In the genomic region with DNA sequence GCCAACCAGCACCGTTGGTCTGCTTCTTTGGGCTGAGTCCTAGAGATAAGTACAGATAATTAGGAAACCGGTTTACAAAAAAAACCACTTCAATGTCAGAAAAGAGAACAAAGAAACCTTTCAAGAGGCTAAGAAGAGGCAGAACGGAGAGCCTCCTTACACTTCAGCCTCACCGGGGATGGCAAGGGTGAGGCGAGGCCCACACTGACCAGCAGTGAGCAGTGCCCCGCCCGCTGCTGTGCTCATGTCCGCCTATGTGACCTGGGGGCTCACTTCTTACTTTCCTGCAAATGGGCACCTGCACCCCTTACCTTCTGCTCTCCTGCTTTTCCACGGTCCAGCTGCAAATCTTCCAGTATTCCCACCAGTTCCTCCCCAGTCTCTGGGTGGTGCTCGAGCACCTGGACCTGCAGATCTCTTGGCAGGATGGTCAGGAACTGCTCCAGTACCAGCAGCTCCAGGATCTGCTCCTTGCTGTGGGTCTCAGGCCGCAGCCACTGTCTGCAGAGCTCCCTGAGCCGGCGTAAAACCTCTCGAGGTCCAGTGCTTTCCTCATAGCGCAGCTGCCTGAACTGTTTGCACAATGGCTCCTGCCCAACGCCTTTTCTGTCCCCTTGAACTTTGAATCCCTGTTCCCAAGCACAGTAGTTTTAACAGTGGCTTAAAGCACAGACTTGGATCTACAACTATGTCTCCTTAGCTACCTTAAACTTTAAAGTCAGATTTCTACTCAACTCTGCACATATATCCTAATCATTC, we compare ENCODE assay signal across 22 mouse cellular contexts. TPM values are rescaled to one million over a fixed set of nuclear protein-coding genes. Genes with fewer than 3 reads are reported as not detected.
DNase-seq lines count a peak whose midpoint lies in the region; ATAC-seq and TF ChIP-seq lines count a peak whose summit lies in the region.
"Had no signal": no experiment of that assay in that cellular context is flagged by ENCODE, and none has a peak within 500 bp of the region (broad histone marks: within the 10 kb centered on the region; RNA-seq: fewer than 3 reads in every experiment).

No protein-coding gene starts in this region.

- H3K27ac ChIP-seq in kidney, adult 2 months (ENCODE audit: insufficient read depth, low read depth, low read length): no peak overlapping the region
- no peak overlapping the region for H3K27ac ChIP-seq in kidney, embryonic 15.5 days
- peak overlapping the region; percentile 71 for H3K27ac ChIP-seq in liver, postnatal 0 days (ENCODE audit: low read depth)
- H3K27ac ChIP-seq in stomach, embryonic 15.5 days: 0 out of 2 replicates have a peak overlapping the region, but pooled peaks have one; percentile 13
- H3K27ac ChIP-seq: forebrain, embryonic 10.5 days; hindbrain, embryonic 14.5 days; midbrain, embryonic 12.5 days had no signal

- no peak for TF ChIP-seq POLR2A in kidney, adult 2 months (IDR thresholded peaks at IDR 0.05; ENCODE audit: low read depth, low read length)

- peaks cover 13% of the 10 kb centered on the region for H3K36me3 ChIP-seq in kidney, adult 2 months (ENCODE audit: control insufficient read depth, insufficient read depth, low read length)
- peaks cover 73% of the 10 kb centered on the region for H3K36me3 ChIP-seq in kidney, embryonic 15.5 days
- peaks cover 40% of the 10 kb centered on the region for H3K36me3 ChIP-seq in liver, postnatal 0 days (replicated peaks; ENCODE audit: insufficient read depth, low read length)
- H3K36me3 ChIP-seq in stomach, embryonic 15.5 days: peaks cover 21% of the 10 kb centered on the region

- peak; percentile 34 for DNase-seq in kidney, adult 2 months
- peak; percentile 37 to 38 for DNase-seq in lung, adult 18-20 months
- no peak for DNase-seq in lung, postnatal 10 days
- no peak for DNase-seq in liver, postnatal 0 days
- DNase-seq in adrenal gland, adult (ENCODE audit: inconsistent age in 2 of 2, low spot score in 1 of 2): no peak
- DNase-seq in urinary bladder, postnatal 25 days (ENCODE audit: low spot score): no peak
- DNase-seq: adrenal gland, postnatal 25 days; cerebellum, adult 11 months; cerebellum, postnatal 10 days; heart, adult 18-20 months; heart, postnatal 36 days; thymus, adult 2 months had no signal

- no peak for TF ChIP-seq CTCF in kidney, adult 2 months (conservative IDR thresholded peaks at IDR 0.05; ENCODE audit: insufficient read depth, insufficient read length, low read depth, low read length)
- TF ChIP-seq CTCF in liver, postnatal 0 days (IDR thresholded peaks at IDR 0.05; ENCODE audit: low read depth): no peak

- no peak overlapping the region for H3K4me3 ChIP-seq in kidney, adult 2 months (ENCODE audit: insufficient read depth, low read depth, low read length)
- H3K4me3 ChIP-seq in kidney, embryonic 15.5 days (replicated peaks): no peak overlapping the region
- no peak overlapping the region for H3K4me3 ChIP-seq in liver, postnatal 0 days (ENCODE audit: low read depth, low read length)
- H3K4me3 ChIP-seq in stomach, embryonic 15.5 days (replicated peaks): no peak overlapping the region
- H3K4me3 ChIP-seq: forebrain, embryonic 10.5 days; midbrain, embryonic 12.5 days had no signal

- 84% methylated on average over 16 of the region's 16 CpGs for WGBS in kidney, adult 2 months
- WGBS in kidney, embryonic 15.5 days: 87% methylated on average over 16 of the region's 16 CpGs
- 67% methylated on average over 16 of the region's 16 CpGs for WGBS in liver, postnatal 0 days (ENCODE audit: insufficient replicate concordance)
- WGBS in stomach, embryonic 15.5 days: 72% methylated on average over 16 of the region's 16 CpGs

- no peaks in the 10 kb centered on the region for H3K27me3 ChIP-seq in kidney, adult 2 months (replicated peaks; ENCODE audit: control insufficient read depth, insufficient read depth, low read length)
- H3K27me3 ChIP-seq in kidney, embryonic 15.5 days: no peaks in the 10 kb centered on the region
- H3K27me3 ChIP-seq in liver, postnatal 0 days (ENCODE audit: insufficient read depth, low read length): no peaks in the 10 kb centered on the region
- no peaks in the 10 kb centered on the region for H3K27me3 ChIP-seq in stomach, embryonic 15.5 days (replicated peaks)
- H3K27me3 ChIP-seq: midbrain, embryonic 12.5 days had no signal

- no peak for ATAC-seq in kidney, embryonic 15.5 days (replicated peaks; ENCODE audit: low FRiP score)
- peak; percentile 34; the same call in 1 of the 2 replicates for ATAC-seq in liver, postnatal 0 days
- ATAC-seq in stomach, embryonic 15.5 days (ENCODE audit: insufficient read depth, low FRiP score, low read depth): peak; percentile 31; the same call in 1 of the 2 replicates
- ATAC-seq: CD4-positive, CD25-positive, alpha-beta regulatory T cell, adult 4 months had no signal

- no peak overlapping the region for H3K9ac ChIP-seq in kidney, embryonic 15.5 days
- H3K9ac ChIP-seq in liver, postnatal 0 days (replicated peaks): no peak overlapping the region
- no peak overlapping the region for H3K9ac ChIP-seq in stomach, embryonic 15.5 days
- H3K9ac ChIP-seq: hindbrain, embryonic 14.5 days; midbrain, embryonic 12.5 days had no signal

- H3K9me3 ChIP-seq in kidney, embryonic 15.5 days (replicated peaks): no peaks in the 10 kb centered on the region
- H3K9me3 ChIP-seq in liver, postnatal 0 days (ENCODE audit: low read length): no peaks in the 10 kb centered on the region
- no peaks in the 10 kb centered on the region for H3K9me3 ChIP-seq in stomach, embryonic 15.5 days
- H3K9me3 ChIP-seq: forebrain, embryonic 10.5 days; G1E; midbrain, embryonic 12.5 days had no signal

- H3K4me2 ChIP-seq in kidney, embryonic 15.5 days: no peak overlapping the region
- H3K4me2 ChIP-seq in liver, postnatal 0 days (ENCODE audit: low read depth, low read length): no peak overlapping the region
- H3K4me2 ChIP-seq in stomach, embryonic 15.5 days: no peak overlapping the region
- H3K4me2 ChIP-seq: hindbrain, embryonic 14.5 days; midbrain, embryonic 12.5 days had no signal

- TF ChIP-seq EP300 in liver, postnatal 0 days (IDR thresholded peaks at IDR 0.05; ENCODE audit: low read depth): no peak

- peaks cover 6% of the 10 kb centered on the region; the same call in 1 of the 2 replicates for H3K4me1 ChIP-seq in kidney, adult 2 months (ENCODE audit: control insufficient read depth, insufficient read depth, low read length)
- peaks cover 12% of the 10 kb centered on the region for H3K4me1 ChIP-seq in kidney, embryonic 15.5 days
- peaks cover 28% of the 10 kb centered on the region for H3K4me1 ChIP-seq in liver, postnatal 0 days (ENCODE audit: insufficient read depth)
- H3K4me1 ChIP-seq in stomach, embryonic 15.5 days: peaks cover 6% of the 10 kb centered on the region; the same call in 1 of the 2 replicates

RNA-seq across cellular contexts. Expression of a gene that starts 5.5 kb away (rescaled TPM):
- 13.7 and 14.7 TPM in 2 replicates for polyA plus RNA-seq in kidney, adult 2 months (2012; rRNA removed)
- polyA plus RNA-seq in kidney, embryonic 15.5 days (2015; fragmentation: Nextera tagmentation; extraction: Ambion mirVana): 32.6 and 37.0 TPM in 2 replicates
- polyA plus RNA-seq in liver, postnatal 0 days (2015; fragmentation: Nextera tagmentation; extraction: Ambion mirVana): 13.3 and 15.2 TPM in 2 replicates
- polyA plus RNA-seq in stomach, embryonic 15.5 days (2015; fragmentation: Nextera tagmentation; extraction: Ambion mirVana): 33.0 and 36.3 TPM in 2 replicates

RNA-seq across cellular contexts. Expression of a gene that starts 7.2 kb away (rescaled TPM):
- 1.1 and 1.2 TPM in 2 replicates for polyA plus RNA-seq in kidney, adult 2 months (2012; rRNA removed)
- 3.6 and 3.9 TPM in 2 replicates for polyA plus RNA-seq in kidney, embryonic 15.5 days (2015; fragmentation: Nextera tagmentation; extraction: Ambion mirVana)
- polyA plus RNA-seq in liver, postnatal 0 days (2015; fragmentation: Nextera tagmentation; extraction: Ambion mirVana): 0.31 and 0.39 TPM in 2 replicates
- polyA plus RNA-seq in stomach, embryonic 15.5 days (2015; fragmentation: Nextera tagmentation; extraction: Ambion mirVana): 2.5 and 2.6 TPM in 2 replicates

RNA-seq across cellular contexts. Expression of a gene that starts 20.3 kb away (rescaled TPM):
- polyA plus RNA-seq in kidney, adult 2 months (2012; rRNA removed): 0.13 and 0.23 TPM in 2 replicates
- 2.0 and 2.9 TPM in 2 replicates for polyA plus RNA-seq in kidney, embryonic 15.5 days (2015; fragmentation: Nextera tagmentation; extraction: Ambion mirVana)
- 2.0 TPM in 2 replicates for polyA plus RNA-seq in liver, postnatal 0 days (2015; fragmentation: Nextera tagmentation; extraction: Ambion mirVana)
- polyA plus RNA-seq in stomach, embryonic 15.5 days (2015; fragmentation: Nextera tagmentation; extraction: Ambion mirVana): 2.4 and 2.6 TPM in 2 replicates

RNA-seq across cellular contexts. Expression of a gene that starts 30.7 kb away (rescaled TPM):
- polyA plus RNA-seq in kidney, adult 2 months (2012; rRNA removed): 0.54 and 0.56 TPM in 2 replicates
- 3.5 and 4.0 TPM in 2 replicates for polyA plus RNA-seq in kidney, embryonic 15.5 days (2015; fragmentation: Nextera tagmentation; extraction: Ambion mirVana)
- polyA plus RNA-seq in liver, postnatal 0 days (2015; fragmentation: Nextera tagmentation; extraction: Ambion mirVana): 0.77 and 0.78 TPM in 2 replicates
- polyA plus RNA-seq in stomach, embryonic 15.5 days (2015; fragmentation: Nextera tagmentation; extraction: Ambion mirVana): 2.9 and 3.1 TPM in 2 replicates
- polyA plus RNA-seq: CD4-positive, CD25-positive, alpha-beta regulatory T cell, adult 4 months; G1E had no signal

RNA-seq across cellular contexts. Expression of a gene that starts 31.2 kb away (rescaled TPM):
- not detected in 2 replicates for polyA plus RNA-seq in kidney, adult 2 months (2012; rRNA removed)
- polyA plus RNA-seq in kidney, embryonic 15.5 days (2015; fragmentation: Nextera tagmentation; extraction: Ambion mirVana): not detected in 2 replicates
- not detected in 2 replicates for polyA plus RNA-seq in liver, postnatal 0 days (2015; fragmentation: Nextera tagmentation; extraction: Ambion mirVana)
- polyA plus RNA-seq in stomach, embryonic 15.5 days (2015; fragmentation: Nextera tagmentation; extraction: Ambion mirVana): not detected in 2 replicates
- polyA plus RNA-seq: CD4-positive, CD25-positive, alpha-beta regulatory T cell, adult 4 months; G1E; heart, embryonic 14.5 days; hindbrain, embryonic 14.5 days; intestine, embryonic 14.5 days; midbrain, embryonic 12.5 days; thymus, adult 2 months; urinary bladder, adult 2 months had no signal

Comparison
In these comparisons a context has a peak if more than half of its experiments do, and no peak if none do; other contexts are left out.
1. DNase-seq: peak in kidney, adult 2 months (single experiment) and lung, adult 18-20 months (2 of 2); none in lung, postnatal 10 days (single experiment), liver, postnatal 0 days (single experiment), adrenal gland, adult (0 of 2) and urinary bladder, postnatal 25 days (single experiment).
2. H3K27ac ChIP-seq: peak in liver, postnatal 0 days (single experiment) and stomach, embryonic 15.5 days (single experiment); none in kidney, adult 2 months (single experiment) and kidney, embryonic 15.5 days (single experiment).